Mouse (Mus musculus) heart, embryonic 16.5 days (tissue): Measurements from ENCODE around the gene Llgl1. TPM values are rescaled to one million over a fixed set of nuclear protein-coding genes. Genes with fewer than 3 reads are reported as not detected.
A peak's percentile ranks its signal among the peaks of the same experiment; 100 is the strongest.

Source experiments
- ATAC-seq: fragments of 200-750 bp; cut with Nextera tagmentation; replicated peaks from 2 replicates; pipeline ENCODE4 v1.8.0; 2017; ENCODE audit warnings: moderate number of reproducible peaks; ENCODE audit not compliant: insufficient read depth, low FRiP score; ENCODE audit errors: extremely low read depth
- H3K27ac ChIP-seq: fragments of 300-500 bp; sonication (generic); 2 replicates; pipeline ENCODE4 v1.5.1; 2014; ENCODE audit warnings: mild to moderate bottlenecking, low read length, control low read depth, moderate library complexity
- H3K27me3 ChIP-seq: fragments of 300-500 bp; sonication (generic); 2 replicates; pipeline ENCODE4 v1.6.1; 2014; ENCODE audit warnings: low read length, mixed read lengths; ENCODE audit not compliant: control insufficient read depth, insufficient read depth
- H3K36me3 ChIP-seq: fragments of 300-500 bp; sonication (generic); 2 replicates; pipeline ENCODE4 v1.6.1; 2014; ENCODE audit not compliant: control insufficient read depth, insufficient read depth
- H3K4me1 ChIP-seq: fragments of 300-500 bp; sonication (generic); 2 replicates; pipeline ENCODE4 v1.6.1; 2014; ENCODE audit warnings: low read length, mixed read lengths; ENCODE audit not compliant: control insufficient read depth, insufficient read depth
- H3K4me2 ChIP-seq: fragments of 300-500 bp; sonication (generic); 2 replicates; pipeline ENCODE4 v1.6.1; 2014; ENCODE audit warnings: low read depth, mild to moderate bottlenecking, control low read depth, low read length
- H3K4me3 ChIP-seq: fragments of 300-500 bp; sonication (generic); 2 replicates; pipeline ENCODE4 v1.5.1; 2014; ENCODE audit warnings: mild to moderate bottlenecking, control low read depth, low read length
- H3K9ac ChIP-seq: fragments of 300-500 bp; sonication (generic); 2 replicates; pipeline ENCODE4 v1.6.1; 2014; ENCODE audit warnings: low read length, control low read depth
- H3K9me3 ChIP-seq: fragments of 300-500 bp; sonication (generic); replicated peaks from 2 replicates; pipeline ENCODE4 v1.6.1; 2016; ENCODE audit warnings: low read length; ENCODE audit not compliant: control insufficient read depth
- WGBS: fragments of 180-500 bp; shearing (Covaris S2); extraction: QIAGEN DNeasy Blood & Tissue Kit; methylation state at CpG from one replicate; pipeline ENCODE4 v1.1.7; 2014; 5-methylcytosine and 5-hydroxymethylcytosine counted together
- polyA plus RNA-seq: library from polyadenylated mRNA; unstranded; fragments of >200 nt; fragmentation: Nextera tagmentation; extraction: Ambion mirVana; gene quantifications from 2 replicates; pipeline ENCODE4 v1.2.1, GENCODE M21; 2015

Llgl1 gene
- polyA plus RNA-seq, 1 experiment from 2014 or later: 28.9 TPM

DNA sequence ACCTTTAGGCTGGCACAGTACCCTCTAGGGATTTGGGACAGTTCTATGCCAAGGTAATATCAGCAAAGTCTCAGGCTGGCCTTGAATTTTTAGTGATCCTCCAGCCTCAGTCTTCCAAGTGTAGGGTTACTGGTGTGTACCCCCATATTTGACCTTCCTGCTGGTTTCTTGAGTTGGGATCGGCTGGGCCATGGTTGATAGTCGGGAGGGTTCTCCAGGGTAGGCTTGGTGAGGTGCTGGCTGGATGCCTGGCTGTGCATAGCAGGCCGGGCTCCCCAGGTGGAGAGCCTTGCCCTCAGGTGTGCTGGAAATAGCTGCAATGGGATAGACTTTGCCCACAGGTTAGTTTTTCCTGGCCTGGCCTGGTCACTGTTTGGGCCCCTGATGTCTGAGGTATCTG, 5.7 kb downstream of the Llgl1 start:
- Histone ChIP-seq H3K9me3 (no peaks in the 10 kb centered on the region), H3K4me2 (no peak overlapping the region), H3K27me3 (no peaks in the 10 kb centered on the region), H3K36me3 (peaks cover 33% of the 10 kb centered on the region), H3K27ac (no peak overlapping the region), H3K4me3 (no peak overlapping the region), H3K9ac (no peak overlapping the region), H3K4me1 (peaks cover 13% of the 10 kb centered on the region)
- 90% methylated on average over 3 of the region's 3 CpGs for WGBS
- ATAC-seq: no peak

DNA sequence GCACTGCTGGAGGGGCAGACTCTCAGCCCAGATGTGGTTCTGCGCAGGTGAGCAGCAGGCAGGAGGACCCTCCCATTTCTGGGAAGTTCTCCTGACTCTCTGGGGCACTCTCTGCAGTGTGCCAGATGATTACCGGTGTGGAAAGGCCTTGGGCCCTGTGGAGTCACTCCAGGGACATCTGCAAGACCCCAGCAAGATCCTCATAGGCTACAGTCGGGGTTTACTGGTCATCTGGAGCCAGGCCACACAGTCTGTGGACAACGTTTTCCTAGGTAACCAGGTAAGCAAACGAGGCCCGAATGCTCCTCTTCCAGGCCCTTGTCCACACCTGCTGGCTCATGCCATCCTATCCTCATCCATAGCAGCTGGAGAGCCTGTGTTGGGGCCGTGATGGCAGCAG, 6.6 kb downstream of the Llgl1 start:
- Histone ChIP-seq H3K4me1 (peaks cover 6% of the 10 kb centered on the region), H3K27me3 (no peaks in the 10 kb centered on the region), H3K4me3 (no peak overlapping the region), H3K27ac (no peak overlapping the region), H3K9me3 (no peaks in the 10 kb centered on the region), H3K4me2 (no peak overlapping the region), H3K36me3 (peaks cover 39% of the 10 kb centered on the region), H3K9ac (no peak overlapping the region)
- ATAC-seq: no peak
- 90% methylated on average over 7 of the region's 7 CpGs for WGBS

DNA sequence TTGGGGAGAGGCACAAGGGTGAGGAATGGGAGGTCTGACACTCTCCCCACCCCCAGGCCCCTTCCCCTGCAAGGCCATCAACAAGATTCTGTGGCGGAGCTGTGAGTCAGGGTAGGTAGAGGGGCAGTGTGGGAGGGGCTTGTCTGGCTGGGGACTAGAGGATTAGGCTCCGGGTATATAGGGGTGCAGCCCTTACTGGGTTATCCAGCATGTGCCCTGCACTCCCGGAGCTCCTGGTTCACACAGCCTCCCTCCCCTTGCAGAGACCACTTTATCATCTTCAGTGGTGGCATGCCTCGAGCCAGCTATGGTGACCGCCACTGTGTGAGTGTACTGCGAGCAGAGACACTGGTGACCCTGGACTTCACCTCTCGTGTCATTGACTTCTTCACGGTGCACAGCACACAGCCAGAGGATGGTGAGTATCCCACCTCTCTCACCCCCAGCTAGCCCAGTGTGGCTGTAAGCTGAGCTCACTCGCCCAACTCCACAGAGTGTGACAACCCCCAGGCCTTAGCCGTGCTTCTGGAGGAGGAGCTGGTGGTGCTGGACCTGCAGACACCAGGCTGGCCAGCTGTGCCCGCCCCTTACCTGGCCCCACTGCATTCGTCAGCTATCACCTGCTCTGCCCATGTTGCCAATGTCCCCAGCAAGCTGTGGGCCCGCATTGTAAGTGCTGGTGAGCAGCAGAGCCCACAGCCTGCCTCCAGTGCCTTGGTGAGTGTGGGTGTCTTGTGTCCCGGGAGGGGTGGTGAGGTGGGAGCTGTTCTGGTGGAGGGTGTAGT, 7.4 kb downstream of the Llgl1 start:
- Histone ChIP-seq H3K36me3 (peaks cover 47% of the 10 kb centered on the region), H3K9me3 (no peaks in the 10 kb centered on the region), H3K9ac (no peak overlapping the region), H3K4me1 (peaks cover 6% of the 10 kb centered on the region), H3K27ac (peak overlapping the region; percentile 8), H3K4me3 (no peak overlapping the region), H3K4me2 (no peak overlapping the region), H3K27me3 (no peaks in the 10 kb centered on the region)
- WGBS: 85% methylated on average over 14 of the region's 14 CpGs
- no peak for ATAC-seq

DNA sequence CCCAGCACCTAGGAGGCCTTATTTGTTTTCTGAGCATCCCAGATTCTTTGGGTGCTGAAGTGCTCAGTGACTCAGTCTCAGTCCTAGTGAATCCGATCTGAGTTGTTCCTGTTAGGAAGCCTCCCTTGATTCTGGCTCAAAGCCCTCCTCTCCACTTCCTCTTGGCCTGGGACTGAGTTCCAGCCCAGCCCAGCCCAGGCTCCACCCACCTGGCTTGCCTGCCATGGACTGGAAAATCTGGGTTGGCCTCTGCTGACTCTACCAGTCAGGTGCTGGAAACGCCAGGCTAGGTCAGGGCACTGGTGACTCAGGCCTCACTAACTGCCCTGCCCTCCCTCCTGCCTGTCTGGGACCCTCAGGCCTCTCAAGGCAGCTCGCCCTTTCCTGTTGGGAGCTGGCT, 8.1 kb downstream of the Llgl1 start:
- Histone ChIP-seq H3K9me3 (no peaks in the 10 kb centered on the region), H3K4me1 (peaks cover 6% of the 10 kb centered on the region), H3K36me3 (peaks cover 53% of the 10 kb centered on the region), H3K4me2 (no peak overlapping the region), H3K27me3 (no peaks in the 10 kb centered on the region), H3K9ac (no peak overlapping the region), H3K4me3 (no peak overlapping the region), H3K27ac (peak overlapping the region; percentile 8; the same call in 1 of the 2 replicates)
- peak; percentile 78 for ATAC-seq
- WGBS: 42% methylated on average over 3 of the region's 3 CpGs

DNA sequence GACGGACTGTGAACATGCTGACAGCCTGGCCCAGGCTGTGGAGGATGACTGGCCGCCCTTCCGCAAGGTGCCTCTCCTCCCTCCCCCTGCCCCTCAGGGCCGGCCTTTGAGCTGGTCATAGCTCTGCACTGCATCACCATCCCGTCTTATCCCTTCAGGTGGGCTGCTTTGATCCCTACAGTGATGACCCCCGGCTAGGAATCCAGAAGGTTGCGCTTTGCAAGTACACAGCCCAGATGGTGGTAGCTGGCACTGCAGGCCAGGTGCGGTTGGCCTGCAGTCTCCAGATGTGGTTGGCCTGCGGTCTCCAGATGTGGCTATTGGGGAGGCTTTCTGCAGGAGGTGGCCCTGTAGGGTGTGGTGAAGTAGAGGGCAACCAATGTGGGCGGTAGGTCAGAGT, 9.1 kb downstream of the Llgl1 start:
- no peaks in the 10 kb centered on the region; the same call in 1 of the 2 replicates for H3K4me1 ChIP-seq
- no peaks in the 10 kb centered on the region for H3K9me3 ChIP-seq
- H3K9ac ChIP-seq: no peak overlapping the region
- peaks cover 62% of the 10 kb centered on the region for H3K36me3 ChIP-seq
- ATAC-seq: no peak
- 88% methylated on average over 10 of the region's 10 CpGs for WGBS
- no peak overlapping the region for H3K27ac ChIP-seq
- no peaks in the 10 kb centered on the region for H3K27me3 ChIP-seq
- no peak overlapping the region for H3K4me3 ChIP-seq
- H3K4me2 ChIP-seq: no peak overlapping the region

DNA sequence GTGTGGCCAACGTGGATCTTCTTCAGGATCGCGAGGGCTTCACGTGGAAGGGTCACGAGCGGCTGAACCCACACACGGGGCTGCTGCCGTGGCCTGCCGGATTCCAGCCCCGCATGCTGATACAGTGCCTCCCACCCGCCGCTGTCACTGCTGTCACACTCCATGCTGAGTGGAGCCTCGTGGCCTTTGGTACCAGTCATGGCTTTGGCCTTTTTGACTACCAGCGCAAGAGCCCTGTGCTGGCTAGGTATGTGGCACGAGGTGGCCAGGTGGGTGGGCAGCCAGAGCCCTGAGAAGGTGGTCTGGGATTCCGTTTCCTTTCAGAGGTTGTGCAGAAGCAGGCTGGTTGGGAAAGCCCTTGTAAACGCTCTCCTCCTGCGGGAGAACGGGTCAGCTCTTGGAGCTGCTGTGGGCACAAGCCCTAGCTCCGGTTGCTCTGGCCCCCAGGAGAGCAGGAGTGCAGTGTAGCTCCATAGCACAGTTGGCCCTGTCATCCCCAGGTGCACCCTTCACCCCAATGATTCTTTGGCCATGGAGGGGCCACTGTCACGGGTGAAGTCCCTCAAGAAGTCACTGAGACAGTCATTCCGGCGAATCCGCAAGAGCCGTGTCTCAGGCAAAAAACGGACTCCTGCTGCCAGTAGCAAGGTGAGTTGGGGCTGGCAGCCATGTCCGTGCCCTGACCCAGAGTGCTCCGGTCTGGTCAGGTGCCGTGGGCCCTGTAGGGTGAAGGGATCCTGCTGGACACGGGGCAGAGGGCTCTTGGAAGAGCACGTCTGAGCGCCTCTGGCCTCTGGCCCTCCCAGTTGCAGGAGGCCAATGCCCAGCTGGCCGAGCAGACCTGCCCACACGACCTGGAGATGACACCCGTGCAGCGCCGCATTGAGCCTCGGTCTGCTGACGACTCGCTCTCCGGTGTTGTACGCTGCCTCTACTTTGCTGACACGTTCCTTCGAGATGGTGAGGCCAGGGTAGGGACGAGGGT, 10.2 kb downstream of the Llgl1 start:
- Histone ChIP-seq H3K27me3 (no peaks in the 10 kb centered on the region), H3K9ac (no peak overlapping the region), H3K4me2 (no peak overlapping the region), H3K36me3 (peaks cover 72% of the 10 kb centered on the region), H3K27ac (no peak overlapping the region), H3K9me3 (no peaks in the 10 kb centered on the region), H3K4me1 (no peaks in the 10 kb centered on the region), H3K4me3 (no peak overlapping the region)
- ATAC-seq: no peak
- 91% methylated on average over 45 of the region's 45 CpGs for WGBS

DNA sequence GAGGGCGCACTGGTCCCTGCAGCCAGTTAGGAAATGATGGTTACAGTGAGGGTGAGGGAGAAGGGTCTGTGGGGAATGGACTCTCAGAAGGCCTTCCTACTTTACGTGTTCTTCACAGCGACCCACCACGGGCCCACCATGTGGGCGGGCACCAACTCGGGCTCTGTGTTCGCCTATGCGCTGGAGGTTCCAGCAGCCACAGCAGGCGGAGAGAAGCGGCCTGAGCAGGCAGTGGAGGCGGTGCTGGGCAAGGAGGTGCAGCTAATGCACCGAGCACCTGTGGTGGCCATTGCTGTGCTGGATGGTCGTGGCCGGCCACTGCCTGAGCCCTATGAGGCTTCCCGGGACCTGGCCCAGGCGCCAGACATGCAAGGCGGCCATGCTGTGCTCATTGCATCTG, 11.7 kb downstream of the Llgl1 start:
- H3K9me3 ChIP-seq: no peaks in the 10 kb centered on the region
- no peaks in the 10 kb centered on the region for H3K27me3 ChIP-seq
- no peaks in the 10 kb centered on the region for H3K4me1 ChIP-seq
- H3K27ac ChIP-seq: no peak overlapping the region
- peaks cover 80% of the 10 kb centered on the region for H3K36me3 ChIP-seq
- H3K9ac ChIP-seq: no peak overlapping the region
- no peak overlapping the region for H3K4me3 ChIP-seq
- H3K4me2 ChIP-seq: no peak overlapping the region
- WGBS: 90% methylated on average over 17 of the region's 17 CpGs
- no peak for ATAC-seq

DNA sequence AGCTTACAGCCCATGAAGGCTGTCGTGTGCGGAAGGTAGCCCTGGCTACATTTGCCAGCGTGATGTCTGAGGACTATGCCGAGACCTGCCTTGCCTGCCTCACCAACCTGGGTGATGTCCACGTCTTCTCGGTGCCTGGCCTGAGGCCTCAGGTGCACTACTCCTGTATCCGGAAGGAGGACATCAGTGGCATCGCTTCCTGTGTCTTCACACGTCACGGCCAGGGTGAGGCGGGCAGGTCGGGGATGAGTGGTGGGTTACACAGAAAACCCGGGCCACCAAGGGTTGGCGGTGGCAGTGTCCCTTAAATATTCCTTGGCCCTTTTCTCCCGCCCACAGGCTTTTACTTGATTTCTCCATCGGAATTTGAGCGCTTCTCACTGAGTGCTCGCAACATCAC, 12.5 kb downstream of the Llgl1 start:
- no peak overlapping the region for H3K4me2 ChIP-seq
- ATAC-seq: no peak
- H3K9ac ChIP-seq: no peak overlapping the region
- H3K27ac ChIP-seq: no peak overlapping the region
- H3K36me3 ChIP-seq: peaks cover 83% of the 10 kb centered on the region
- no peaks in the 10 kb centered on the region for H3K4me1 ChIP-seq
- H3K27me3 ChIP-seq: no peaks in the 10 kb centered on the region
- 91% methylated on average over 18 of the region's 18 CpGs for WGBS
- no peak overlapping the region for H3K4me3 ChIP-seq
- no peaks in the 10 kb centered on the region for H3K9me3 ChIP-seq
